Mouse (Mus musculus): ENCODE data around the gene Hivep2.

DNA sequence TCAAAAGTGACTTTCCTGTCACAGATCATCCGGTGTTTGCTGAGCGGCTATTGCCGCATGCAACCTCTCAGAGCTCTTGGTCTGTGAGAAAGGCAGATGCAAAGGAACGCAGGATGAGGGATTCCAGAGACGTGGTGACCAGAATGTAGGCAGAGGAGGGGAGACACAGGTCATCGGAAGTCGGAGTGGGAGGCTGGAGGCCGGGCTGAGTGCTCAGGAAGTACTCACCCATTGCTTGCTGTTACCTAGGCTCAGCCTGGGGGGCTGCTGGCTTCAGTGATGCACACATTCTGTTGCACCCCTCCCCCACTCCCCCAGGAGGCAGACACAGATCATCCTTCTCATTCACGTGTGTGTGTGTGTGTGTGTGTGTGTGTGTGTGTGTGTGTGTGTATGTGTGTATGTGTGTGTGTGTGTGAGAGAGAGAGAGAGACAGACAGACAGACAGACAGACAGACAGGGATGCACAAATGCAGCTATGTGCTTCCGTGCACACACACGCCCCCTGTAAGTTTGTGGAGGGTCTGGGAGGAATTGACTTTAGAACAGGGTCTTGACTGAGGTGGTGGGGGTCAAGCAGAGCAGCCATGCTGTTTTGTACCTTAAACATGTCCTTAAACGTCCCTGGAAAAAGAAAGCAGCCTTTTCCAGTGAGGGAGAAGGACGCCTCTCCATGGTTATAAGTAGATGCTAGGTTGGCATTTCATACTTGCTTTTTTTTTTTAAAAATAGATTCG lies 78.3 kb downstream of the Hivep2 start:
- no peak for TF ChIP-seq CTCF (IDR thresholded peaks at IDR 0.05; ENCODE audit: borderline replicate concordance, control insufficient read depth, extremely low read depth, insufficient read depth, low read length, poor library complexity)
- no peak for TF ChIP-seq POLR2A (IDR thresholded peaks at IDR 0.05; ENCODE audit: control insufficient read depth, extremely low read depth, insufficient read depth, low read length, poor library complexity)
